Mouse (Mus musculus): ENCODE measurements at regions not wholly inside any gene's neighbourhood (a gene's known extent, or its start where the extent isn't known, plus 50 kb on each side); places are given as distances from the start of the nearest gene placed in this dataset.

DNA sequence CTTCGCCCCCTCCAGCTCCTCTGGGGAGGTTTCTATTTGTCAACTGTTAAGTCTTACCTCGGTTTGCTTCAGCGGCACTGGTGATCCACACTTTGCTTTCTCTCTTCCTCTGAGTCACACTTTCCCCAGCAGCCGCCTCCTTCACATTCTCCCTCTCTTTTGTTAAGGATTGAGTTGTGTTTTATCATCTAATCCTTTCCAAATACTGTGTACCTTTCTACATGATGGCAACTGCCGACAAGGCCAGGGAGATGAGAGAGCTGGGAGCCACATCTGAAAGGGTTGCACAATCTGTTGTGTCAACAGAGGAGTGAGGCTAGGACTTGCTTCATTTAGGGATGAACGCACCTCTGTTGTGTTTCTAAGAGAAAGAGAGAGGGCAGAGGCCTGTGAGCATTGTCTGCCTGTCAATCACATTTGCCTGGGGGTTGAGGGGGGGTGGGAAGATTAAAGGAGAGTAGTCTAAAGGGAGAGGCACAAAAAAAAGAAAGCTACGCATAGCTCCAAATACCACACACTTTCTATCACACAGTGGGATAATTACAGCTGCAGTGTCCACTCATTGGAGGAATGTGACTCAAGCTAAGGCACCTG, 369.1 kb upstream of the Adamts16 start:
- no peak for ATAC-seq
- Histone ChIP-seq H3K36me3 (ENCODE audit: control insufficient read depth, insufficient read depth) (no peaks in the 10 kb centered on the region), H3K4me2 (ENCODE audit: low read length) (no peak overlapping the region), H3K4me3 (replicated peaks; ENCODE audit: low read length) (no peak overlapping the region), H3K9me3 (ENCODE audit: control insufficient read depth, low read length) (no peaks in the 10 kb centered on the region), H3K9ac (replicated peaks; ENCODE audit: low read depth, low read length) (no peak overlapping the region), H3K4me1 (replicated peaks; ENCODE audit: control insufficient read depth, insufficient read depth, low read length) (no peaks in the 10 kb centered on the region), H3K27ac (ENCODE audit: low read length) (no peak overlapping the region), H3K27me3 (replicated peaks; ENCODE audit: control insufficient read depth, insufficient read depth, low read length) (no peaks in the 10 kb centered on the region)
- WGBS, result 17% methylated on average over 7 of the region's 7 CpGs

DNA sequence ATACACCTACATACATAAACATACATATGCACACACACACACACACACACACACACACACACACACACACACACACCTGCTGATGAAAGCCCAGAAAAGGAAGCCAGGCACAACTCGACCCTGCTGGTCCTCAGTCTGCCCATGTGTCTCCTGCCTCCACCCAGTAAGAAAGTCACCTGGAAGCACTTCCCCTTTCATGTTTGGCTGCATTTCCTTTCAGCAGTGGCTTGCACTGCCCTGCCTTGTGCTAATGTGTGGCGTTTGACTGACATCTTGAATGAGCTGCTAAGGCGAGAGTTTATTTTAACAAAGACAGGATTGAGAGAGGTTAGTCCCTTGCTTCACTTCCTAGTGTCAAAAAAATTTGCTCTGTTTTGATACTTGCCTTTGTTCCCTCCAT, 364.1 kb upstream of the Adamts16 start:
- Histone ChIP-seq H3K9me3 (ENCODE audit: control insufficient read depth, low read length) (no peaks in the 10 kb centered on the region), H3K4me2 (ENCODE audit: low read length) (no peak overlapping the region), H3K9ac (replicated peaks; ENCODE audit: low read depth, low read length) (no peak overlapping the region), H3K27ac (ENCODE audit: low read length) (no peak overlapping the region), H3K36me3 (ENCODE audit: control insufficient read depth, insufficient read depth) (no peaks in the 10 kb centered on the region), H3K27me3 (replicated peaks; ENCODE audit: control insufficient read depth, insufficient read depth, low read length) (no peaks in the 10 kb centered on the region), H3K4me3 (replicated peaks; ENCODE audit: low read length) (no peak overlapping the region), H3K4me1 (replicated peaks; ENCODE audit: control insufficient read depth, insufficient read depth, low read length) (no peaks in the 10 kb centered on the region)
- no peak for ATAC-seq
- WGBS, result 35% methylated on average over 3 of the region's 3 CpGs

DNA sequence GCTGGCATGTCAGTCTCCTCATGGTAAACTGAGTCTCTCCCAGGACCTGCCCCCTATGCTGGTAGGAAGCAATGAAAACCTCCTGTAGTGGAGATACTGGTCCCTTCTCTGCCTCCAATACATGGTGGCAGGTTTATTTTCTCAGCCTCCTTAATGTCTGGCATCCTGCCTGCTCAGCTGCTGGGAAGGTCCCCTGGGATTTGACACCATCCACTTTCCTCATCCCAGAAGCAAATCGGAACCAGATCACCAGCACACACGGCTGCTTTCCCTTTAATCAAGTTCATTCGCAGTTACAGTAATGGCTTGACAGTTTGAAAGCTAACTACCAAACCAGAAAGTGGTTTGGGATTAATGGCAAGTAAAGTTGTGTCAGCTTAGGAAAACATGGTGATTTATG, 359.0 kb upstream of the Adamts16 start:
- no peak overlapping the region for H3K4me2 ChIP-seq (ENCODE audit: low read length)
- H3K9ac ChIP-seq (replicated peaks; ENCODE audit: low read depth, low read length), result no peak overlapping the region
- no peaks in the 10 kb centered on the region for H3K9me3 ChIP-seq (ENCODE audit: control insufficient read depth, low read length)
- whole genome bisulfite sequencing, result 43% methylated on average over 3 of the region's 3 CpGs
- H3K27ac ChIP-seq (ENCODE audit: low read length), result no peak overlapping the region
- ATAC-seq, result no peak
- no peaks in the 10 kb centered on the region for H3K4me1 ChIP-seq (replicated peaks; ENCODE audit: control insufficient read depth, insufficient read depth, low read length)
- no peaks in the 10 kb centered on the region for H3K27me3 ChIP-seq (replicated peaks; ENCODE audit: control insufficient read depth, insufficient read depth, low read length)
- H3K36me3 ChIP-seq (ENCODE audit: control insufficient read depth, insufficient read depth), result no peaks in the 10 kb centered on the region
- no peak overlapping the region for H3K4me3 ChIP-seq (replicated peaks; ENCODE audit: low read length)

DNA sequence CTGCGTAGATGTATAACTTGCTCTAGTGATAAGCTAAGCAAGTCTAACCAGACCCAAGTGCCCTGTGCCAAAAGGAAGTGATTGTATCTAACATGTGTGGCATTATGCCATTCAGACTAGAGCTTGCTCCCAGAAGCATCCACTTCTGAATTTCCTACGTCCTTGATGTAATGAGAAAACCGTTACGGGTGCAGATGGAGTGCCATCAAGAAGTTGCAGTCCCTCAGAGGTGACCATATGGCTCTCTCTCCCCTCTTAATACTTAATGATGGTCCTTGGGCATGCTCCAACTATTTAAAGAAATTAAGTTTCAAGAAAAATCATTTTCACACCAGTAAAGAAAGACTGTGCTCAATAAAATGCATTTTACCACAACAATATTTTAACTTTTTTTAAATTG, 354.1 kb upstream of the Adamts16 start:
- H3K9me3 ChIP-seq (ENCODE audit: control insufficient read depth, low read length), result no peaks in the 10 kb centered on the region
- H3K9ac ChIP-seq (replicated peaks; ENCODE audit: low read depth, low read length), result no peak overlapping the region
- H3K36me3 ChIP-seq (ENCODE audit: control insufficient read depth, insufficient read depth), result no peaks in the 10 kb centered on the region
- no peak overlapping the region for H3K4me3 ChIP-seq (replicated peaks; ENCODE audit: low read length)
- no peaks in the 10 kb centered on the region for H3K27me3 ChIP-seq (replicated peaks; ENCODE audit: control insufficient read depth, insufficient read depth, low read length)
- no peak for ATAC-seq
- H3K27ac ChIP-seq (ENCODE audit: low read length), result no peak overlapping the region
- no peaks in the 10 kb centered on the region for H3K4me1 ChIP-seq (replicated peaks; ENCODE audit: control insufficient read depth, insufficient read depth, low read length)
- 59% methylated on average over 4 of the region's 4 CpGs for WGBS
- no peak overlapping the region for H3K4me2 ChIP-seq (ENCODE audit: low read length)

DNA sequence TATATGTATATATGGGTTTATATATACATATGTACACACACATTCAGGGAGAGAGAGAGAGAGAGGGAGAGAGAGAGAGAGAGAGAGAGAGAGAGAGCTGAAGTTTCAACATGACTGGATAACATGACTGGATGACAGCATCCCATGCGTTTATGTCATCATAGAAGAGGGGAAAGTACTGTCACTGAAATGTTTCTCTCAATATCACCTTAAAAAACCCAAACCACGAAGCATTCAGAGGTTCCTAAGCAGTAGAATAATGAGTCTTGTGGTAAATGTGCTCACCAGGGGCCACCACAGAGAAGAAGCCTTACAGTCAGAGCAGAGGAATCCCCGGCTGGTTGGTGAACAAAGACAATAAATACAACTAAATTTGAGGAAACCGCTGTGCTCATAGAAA, 342.9 kb upstream of the Adamts16 start:
- Histone ChIP-seq H3K4me3 (replicated peaks; ENCODE audit: low read length) (no peak overlapping the region), H3K27me3 (replicated peaks; ENCODE audit: control insufficient read depth, insufficient read depth, low read length) (no peaks in the 10 kb centered on the region), H3K36me3 (ENCODE audit: control insufficient read depth, insufficient read depth) (no peaks in the 10 kb centered on the region), H3K4me1 (replicated peaks; ENCODE audit: control insufficient read depth, insufficient read depth, low read length) (no peaks in the 10 kb centered on the region), H3K27ac (ENCODE audit: low read length) (no peak overlapping the region), H3K9ac (replicated peaks; ENCODE audit: low read depth, low read length) (no peak overlapping the region), H3K9me3 (ENCODE audit: control insufficient read depth, low read length) (no peaks in the 10 kb centered on the region), H3K4me2 (ENCODE audit: low read length) (no peak overlapping the region)
- 79% methylated on average over 4 of the region's 4 CpGs for WGBS
- no peak for ATAC-seq

DNA sequence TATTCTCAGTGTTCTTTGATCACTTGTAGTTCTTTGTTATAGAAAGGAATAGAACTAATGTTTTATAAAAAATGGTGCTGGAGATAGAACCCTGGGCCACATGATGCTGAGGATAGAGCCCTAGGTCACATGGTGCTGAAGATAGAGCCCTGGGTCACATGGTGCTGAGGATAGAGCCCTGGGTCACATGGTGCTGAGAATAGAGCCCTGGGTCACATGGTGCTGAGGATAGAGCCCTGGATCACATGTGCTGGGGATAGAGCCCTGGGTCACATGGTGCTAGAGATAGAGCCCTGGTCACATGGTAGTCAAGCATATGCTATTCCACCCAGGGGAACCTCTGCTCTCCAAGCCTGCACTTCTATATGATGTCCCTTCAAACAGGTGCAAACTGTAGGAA, 337.5 kb upstream of the Adamts16 start:
- H3K9me3 ChIP-seq (ENCODE audit: control insufficient read depth, low read length), result no peaks in the 10 kb centered on the region
- no peaks in the 10 kb centered on the region for H3K4me1 ChIP-seq (replicated peaks; ENCODE audit: control insufficient read depth, insufficient read depth, low read length)
- no peak for ATAC-seq
- no peaks in the 10 kb centered on the region for H3K27me3 ChIP-seq (replicated peaks; ENCODE audit: control insufficient read depth, insufficient read depth, low read length)
- H3K4me2 ChIP-seq (ENCODE audit: low read length), result no peak overlapping the region
- no peaks in the 10 kb centered on the region for H3K36me3 ChIP-seq (ENCODE audit: control insufficient read depth, insufficient read depth)
- no peak overlapping the region for H3K9ac ChIP-seq (replicated peaks; ENCODE audit: low read depth, low read length)
- H3K4me3 ChIP-seq (replicated peaks; ENCODE audit: low read length), result no peak overlapping the region
- no peak overlapping the region for H3K27ac ChIP-seq (ENCODE audit: low read length)

DNA sequence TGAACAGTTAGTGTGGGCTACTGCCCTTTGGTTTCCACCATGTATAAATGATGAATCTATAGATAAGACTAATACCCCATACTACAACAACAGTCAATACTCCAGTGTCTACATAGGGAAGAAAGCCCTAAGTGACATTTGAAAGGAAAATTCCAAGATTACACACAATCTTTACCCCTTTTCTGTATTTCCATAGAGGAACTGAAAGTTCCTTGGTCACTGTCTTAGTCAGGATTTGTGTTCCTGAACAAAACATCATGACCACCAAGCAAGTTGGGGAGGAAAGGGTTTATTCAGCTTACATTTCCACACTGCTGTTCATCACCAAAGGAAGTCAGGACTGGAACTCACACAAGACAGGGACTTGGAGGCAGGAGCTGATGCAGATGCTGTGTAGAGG, 332.7 kb upstream of the Adamts16 start:
- Histone ChIP-seq H3K27ac (ENCODE audit: low read length) (no peak overlapping the region), H3K9ac (replicated peaks; ENCODE audit: low read depth, low read length) (no peak overlapping the region), H3K4me2 (ENCODE audit: low read length) (no peak overlapping the region), H3K36me3 (ENCODE audit: control insufficient read depth, insufficient read depth) (no peaks in the 10 kb centered on the region), H3K9me3 (ENCODE audit: control insufficient read depth, low read length) (no peaks in the 10 kb centered on the region), H3K27me3 (replicated peaks; ENCODE audit: control insufficient read depth, insufficient read depth, low read length) (no peaks in the 10 kb centered on the region), H3K4me3 (replicated peaks; ENCODE audit: low read length) (no peak overlapping the region), H3K4me1 (replicated peaks; ENCODE audit: control insufficient read depth, insufficient read depth, low read length) (no peaks in the 10 kb centered on the region)
- no peak for ATAC-seq

DNA sequence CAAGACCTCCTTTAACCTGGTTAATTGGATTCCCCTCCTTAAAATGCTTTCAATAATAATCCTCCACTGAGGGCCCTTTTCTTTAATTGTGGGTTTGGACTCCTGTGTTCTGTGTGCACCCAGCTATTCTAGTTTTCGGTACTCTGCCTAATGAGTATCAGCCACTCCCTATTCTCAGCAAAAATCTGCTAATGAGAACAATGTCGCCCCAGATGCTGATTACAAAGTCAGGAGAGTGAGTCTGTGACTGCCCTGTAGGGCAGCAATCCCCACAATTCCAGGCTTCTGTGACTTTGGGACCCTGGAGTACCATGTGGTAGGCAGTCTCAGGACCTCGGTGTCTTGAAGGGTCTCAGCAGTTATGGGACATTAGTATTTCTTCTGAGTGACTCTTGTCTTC, 324.6 kb upstream of the Adamts16 start:
- no peak overlapping the region for H3K27ac ChIP-seq (ENCODE audit: low read length)
- H3K9me3 ChIP-seq (ENCODE audit: control insufficient read depth, low read length), result no peaks in the 10 kb centered on the region
- peaks cover 8% of the 10 kb centered on the region for H3K4me1 ChIP-seq (replicated peaks; ENCODE audit: control insufficient read depth, insufficient read depth, low read length)
- H3K27me3 ChIP-seq (replicated peaks; ENCODE audit: control insufficient read depth, insufficient read depth, low read length), result no peaks in the 10 kb centered on the region; the same call in 1 of the 2 replicates
- H3K4me2 ChIP-seq (ENCODE audit: low read length), result no peak overlapping the region
- WGBS, result 8% methylated on average over 3 of the region's 3 CpGs
- H3K4me3 ChIP-seq (replicated peaks; ENCODE audit: low read length), result no peak overlapping the region
- H3K9ac ChIP-seq (replicated peaks; ENCODE audit: low read depth, low read length), result no peak overlapping the region
- no peaks in the 10 kb centered on the region for H3K36me3 ChIP-seq (ENCODE audit: control insufficient read depth, insufficient read depth)
- ATAC-seq, result no peak

DNA sequence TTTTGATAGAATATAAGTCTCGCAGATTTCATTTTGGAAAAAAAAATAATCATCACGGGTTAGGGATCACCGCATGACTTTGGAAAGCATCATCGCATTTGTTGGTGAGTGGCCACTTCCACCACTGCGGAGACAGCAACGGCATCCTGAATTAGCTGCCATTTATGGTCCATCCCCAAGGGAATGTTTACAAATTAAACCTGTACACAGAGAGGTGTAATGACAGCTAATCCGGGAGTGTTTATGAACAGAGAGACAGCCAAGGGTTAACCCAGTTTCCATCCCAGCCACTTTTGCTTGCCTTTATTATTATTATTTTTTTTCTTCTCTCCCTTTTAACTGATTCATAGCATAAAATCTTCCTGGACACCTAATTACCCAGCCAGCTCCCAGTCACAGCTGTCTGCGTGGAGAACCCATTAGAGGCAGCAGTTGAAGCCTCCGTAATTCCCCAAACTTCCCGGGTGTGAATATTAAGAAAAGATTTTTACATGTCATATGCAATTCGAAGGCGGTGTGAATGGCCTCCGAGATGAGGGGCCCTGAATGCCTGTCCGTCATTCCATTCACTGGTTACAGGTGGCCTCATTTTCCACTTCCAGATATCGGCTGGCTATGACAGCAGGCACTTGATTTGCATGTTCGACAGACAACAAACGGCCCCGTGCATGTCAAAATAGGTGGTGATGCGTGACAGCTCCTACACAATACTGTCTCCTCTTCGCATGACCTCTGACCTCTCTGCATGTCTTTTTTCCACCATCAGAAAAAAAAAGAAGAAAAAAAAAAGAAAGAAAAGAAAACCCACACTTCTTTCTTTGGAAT, 323.7 kb upstream of the Adamts16 start:
- peak; percentile 89 for ATAC-seq
- Histone ChIP-seq H3K27ac (ENCODE audit: low read length) (no peak overlapping the region), H3K36me3 (ENCODE audit: control insufficient read depth, insufficient read depth) (no peaks in the 10 kb centered on the region), H3K4me1 (replicated peaks; ENCODE audit: control insufficient read depth, insufficient read depth, low read length) (peaks cover 8% of the 10 kb centered on the region), H3K4me2 (ENCODE audit: low read length) (peak overlapping the region; percentile 12), H3K27me3 (replicated peaks; ENCODE audit: control insufficient read depth, insufficient read depth, low read length) (no peaks in the 10 kb centered on the region; the same call in 1 of the 2 replicates), H3K4me3 (replicated peaks; ENCODE audit: low read length) (no peak overlapping the region), H3K9me3 (ENCODE audit: control insufficient read depth, low read length) (no peaks in the 10 kb centered on the region), H3K9ac (replicated peaks; ENCODE audit: low read depth, low read length) (no peak overlapping the region)
- WGBS, result 28% methylated on average over 20 of the region's 20 CpGs

Measured in forebrain, embryonic 16.5 days (tissue).